Mouse (Mus musculus) urinary bladder, postnatal 25 days (tissue): ENCODE results near the gene Aak1.
A peak's percentile ranks its signal among the peaks of the same experiment; 100 is the strongest.
"Not testable (repeated sequence)": the region's sequence is repeated elsewhere in the genome, so short reads cannot be mapped to it uniquely, and the experiment has no call there.

ENCODE experiments used
- DNase-seq: peaks from one replicate; pipeline ENCODE4 v3.0.0; 2022; ENCODE audit warnings: low spot score

The Aak1 gene

DNA sequence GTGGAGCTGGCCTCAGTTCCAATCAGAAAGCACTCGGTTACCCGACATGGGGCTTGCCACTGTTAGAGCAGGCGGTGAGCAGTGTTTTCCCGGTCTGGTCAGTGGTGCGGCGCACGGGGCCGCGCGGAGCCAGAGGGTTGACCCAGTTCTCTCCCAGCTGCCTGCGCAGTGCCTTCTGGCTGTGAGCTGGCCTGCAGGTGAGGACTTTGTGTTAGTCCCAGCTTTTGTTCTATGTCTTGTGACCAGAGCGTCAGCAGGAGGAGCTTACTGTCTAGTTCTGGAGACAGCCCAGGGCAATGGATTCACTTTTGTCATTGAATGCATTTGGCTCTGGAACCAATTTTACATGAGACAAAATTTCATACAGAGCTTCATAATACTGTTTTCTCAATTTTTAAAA is 172.5 kb downstream of the Aak1 start:
- DNase-seq = no peak

DNA sequence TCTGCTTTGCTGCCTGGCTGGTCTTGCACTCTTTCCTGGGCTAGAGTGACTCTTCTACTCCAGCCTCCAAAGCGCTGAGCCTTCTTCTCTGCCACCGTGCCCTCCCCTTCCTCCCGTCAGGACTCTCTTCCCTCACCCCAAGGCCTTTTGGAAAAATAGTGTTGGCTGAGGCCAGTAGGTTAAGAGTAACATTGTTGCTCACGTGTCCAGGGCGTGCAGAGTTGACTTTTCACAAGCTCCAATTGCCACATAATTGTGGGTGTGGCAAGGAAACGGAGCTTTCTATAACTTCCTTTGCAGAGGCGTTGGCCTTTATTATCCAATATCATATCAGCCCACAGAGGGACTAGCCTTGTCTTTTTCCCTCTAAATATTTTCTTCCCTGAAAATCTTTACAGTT is 177.7 kb downstream of the Aak1 start:
- no peak for DNase-seq

DNA sequence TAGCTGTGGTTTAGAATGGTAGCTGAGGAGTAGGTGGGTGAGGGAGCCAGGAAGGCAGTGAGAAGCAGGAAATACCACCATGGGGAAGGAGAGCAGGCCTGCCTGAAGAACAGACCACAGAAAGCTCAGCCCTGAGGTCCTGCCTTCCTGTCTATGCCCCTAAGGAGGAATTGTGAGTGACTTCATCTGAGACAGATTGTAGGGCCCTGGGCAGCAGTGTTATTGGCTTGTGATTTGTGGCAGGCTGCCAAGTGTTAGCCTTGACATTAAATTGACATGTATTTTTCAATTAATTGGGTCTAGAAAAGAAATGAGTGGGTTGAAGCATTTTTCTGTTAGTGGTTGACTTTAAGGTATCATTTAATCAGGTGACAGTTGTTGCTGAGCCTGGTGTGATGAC is 179.6 kb downstream of the Aak1 start:
- no peak for DNase-seq

DNA sequence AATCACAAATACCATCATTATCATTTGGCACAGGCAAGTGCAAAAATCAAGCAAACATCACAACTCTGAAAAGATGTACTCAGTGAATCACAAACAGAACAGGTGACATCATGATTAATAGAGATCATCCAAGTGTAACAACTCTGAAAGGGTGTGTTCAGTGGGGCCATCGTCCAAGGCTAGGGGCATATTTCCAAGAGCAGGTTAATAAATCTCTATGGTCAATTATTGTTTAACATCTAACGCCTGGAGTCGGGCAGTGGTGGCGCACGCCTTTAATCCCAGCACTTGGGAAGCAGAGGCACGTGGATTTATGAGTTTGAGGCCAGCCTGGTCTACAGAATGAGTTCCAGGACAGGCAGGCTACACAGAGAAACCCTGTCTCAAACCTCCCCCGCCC is 182.0 kb downstream of the Aak1 start:
- not testable (repeated sequence) for DNase-seq

DNA sequence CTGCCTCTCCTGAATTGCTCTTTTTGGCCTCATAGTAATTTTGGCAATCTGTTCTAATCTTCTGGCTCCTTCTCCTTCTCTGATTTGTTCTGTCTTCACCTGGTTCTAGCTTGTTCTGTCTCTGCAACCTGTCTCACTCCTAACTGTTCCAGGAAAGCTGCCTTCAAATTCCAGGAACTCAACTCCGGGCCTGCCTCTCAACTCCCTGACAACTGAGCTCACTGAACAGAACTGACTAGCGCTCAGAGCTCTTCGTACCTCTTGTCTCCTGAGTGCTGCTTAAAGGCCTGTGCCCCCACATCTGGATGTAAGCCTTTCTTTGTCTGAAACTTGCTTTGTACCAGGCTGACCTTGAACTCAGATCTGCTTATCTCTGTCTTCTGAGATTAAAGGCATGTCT is 183.1 kb downstream of the Aak1 start:
- DNase-seq = no peak

DNA sequence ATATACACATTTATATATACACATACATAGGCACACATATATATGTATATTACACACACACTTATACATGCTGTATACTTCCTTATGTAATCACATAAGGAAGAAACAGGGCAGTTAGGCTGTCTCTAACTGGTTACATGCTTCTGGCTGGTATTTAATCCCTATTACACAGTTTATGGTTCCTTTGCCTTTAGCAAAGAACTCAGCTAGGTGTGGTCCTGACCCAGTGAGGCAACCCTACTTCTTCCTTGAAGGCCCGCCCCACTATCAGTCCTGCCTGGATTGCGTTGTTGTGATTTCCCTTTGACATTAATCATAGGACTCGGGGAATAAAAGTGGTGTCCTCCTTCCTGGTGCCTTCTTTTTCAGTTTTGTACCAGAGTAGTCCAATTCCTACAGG is 185.1 kb downstream of the Aak1 start:
- DNase-seq = no peak

DNA sequence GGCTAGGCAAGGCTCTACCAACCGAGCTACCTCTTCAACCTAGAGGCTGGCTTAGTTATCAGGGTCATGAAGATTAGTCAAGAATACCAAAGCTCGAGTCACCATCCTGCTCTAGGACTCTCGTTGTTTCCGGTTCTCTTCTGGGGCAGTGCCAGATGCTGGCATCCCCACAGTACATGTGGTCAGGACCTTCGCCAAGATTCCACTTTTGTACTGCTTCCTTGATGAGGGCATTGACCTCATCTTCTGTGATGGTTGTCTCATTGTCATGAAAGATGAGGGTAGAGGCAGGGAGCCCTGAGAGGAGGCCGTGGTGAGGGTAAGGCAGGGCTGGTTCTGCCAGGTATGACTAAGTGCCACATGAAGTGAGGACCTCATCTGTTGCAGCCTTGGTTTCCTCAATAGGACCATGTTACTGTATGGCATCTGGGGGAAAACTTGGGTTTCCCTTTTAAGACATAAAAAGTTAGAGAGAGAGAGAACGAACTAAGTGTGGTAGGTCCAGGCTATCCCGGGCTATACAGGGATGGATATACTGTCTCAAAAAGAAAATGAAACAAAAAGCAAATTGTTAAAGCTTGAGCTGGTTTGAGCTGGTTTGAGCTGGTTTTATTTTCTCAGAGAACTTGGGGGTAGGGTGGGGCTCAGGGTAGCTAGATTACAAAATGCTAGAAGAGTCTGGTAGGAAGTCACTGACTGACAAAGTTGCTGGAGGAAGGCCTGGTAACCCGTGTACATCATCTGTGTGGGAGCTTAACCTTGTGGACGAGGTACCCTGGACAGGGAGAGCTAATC is 188.7 kb downstream of the Aak1 start:
- DNase-seq = no peak

DNA sequence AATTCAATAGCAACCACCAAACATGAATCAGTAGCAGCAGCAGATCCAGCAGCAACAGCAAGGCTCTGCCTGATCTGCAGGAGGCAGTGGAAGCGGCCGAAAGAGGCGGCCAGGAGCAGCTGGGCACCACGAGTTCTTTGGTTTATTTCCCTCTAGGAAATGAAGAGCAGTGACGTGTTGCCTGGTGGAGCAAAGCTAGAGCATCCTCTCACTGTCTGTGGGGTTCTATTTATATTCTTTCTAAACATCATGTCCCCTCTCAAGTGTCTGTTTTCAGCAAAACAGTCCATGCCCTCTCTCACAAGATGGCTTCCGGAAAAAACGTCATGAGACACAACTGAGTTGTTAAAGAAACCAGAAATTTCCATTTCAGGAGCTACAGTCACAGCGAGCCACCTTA is 189.8 kb downstream of the Aak1 start:
- DNase-seq = no peak

DNA sequence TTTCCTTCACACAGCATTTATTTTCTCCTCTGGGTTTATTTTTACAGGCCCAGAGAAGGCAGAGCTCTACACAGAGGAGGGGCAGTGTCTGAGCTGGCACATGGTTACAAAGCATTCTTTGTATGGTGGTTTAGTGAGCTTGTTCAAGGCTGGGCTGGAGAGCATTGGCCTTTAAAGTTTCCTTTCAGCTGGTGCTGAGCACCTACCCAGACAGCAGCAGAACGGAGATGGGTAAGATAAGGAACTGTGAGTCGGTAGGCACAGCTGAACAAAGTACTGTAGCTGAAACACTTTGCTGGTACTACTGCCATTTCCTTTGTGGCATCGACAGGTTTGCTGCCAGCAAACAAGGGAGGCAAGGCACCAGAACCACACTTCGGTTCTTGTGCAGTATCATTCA is 191.7 kb downstream of the Aak1 start:
- no peak for DNase-seq

DNA sequence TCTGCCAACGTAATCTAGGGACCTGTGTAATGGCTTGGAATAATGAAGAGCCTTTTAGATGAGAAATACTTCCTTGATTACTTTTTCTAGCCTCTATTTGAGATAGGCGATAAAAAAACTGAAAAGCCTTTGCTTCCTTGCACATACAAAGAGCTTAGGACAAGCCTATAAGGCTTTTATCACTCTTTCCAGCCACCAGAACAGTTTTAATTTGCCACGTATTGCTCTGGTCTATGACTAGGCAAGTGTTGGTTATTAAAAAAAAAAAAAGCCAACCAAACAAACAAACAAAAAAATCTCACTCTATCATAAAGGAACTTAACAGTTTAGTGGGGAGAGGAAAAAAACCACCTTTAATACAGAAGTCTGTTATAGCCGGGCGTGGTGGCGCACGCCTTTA is 192.1 kb downstream of the Aak1 start:
- no peak for DNase-seq

DNA sequence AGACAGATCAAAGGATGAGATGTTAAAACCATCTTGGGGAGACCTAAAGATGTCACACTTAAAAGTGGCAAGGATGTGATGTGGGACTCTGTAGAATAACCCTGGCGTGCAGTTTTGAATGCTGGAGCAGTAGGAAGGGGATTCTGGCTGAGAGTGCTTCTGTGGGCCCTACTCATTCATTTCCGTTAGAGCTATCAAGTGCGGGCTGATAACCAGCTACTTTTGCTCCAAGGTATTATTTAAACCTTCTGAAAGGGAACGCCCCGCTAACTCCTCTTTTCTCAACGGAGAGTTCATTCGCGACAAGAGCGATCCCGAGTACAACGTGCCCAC is 192.7 kb downstream of the Aak1 start:
- no peak for DNase-seq

DNA sequence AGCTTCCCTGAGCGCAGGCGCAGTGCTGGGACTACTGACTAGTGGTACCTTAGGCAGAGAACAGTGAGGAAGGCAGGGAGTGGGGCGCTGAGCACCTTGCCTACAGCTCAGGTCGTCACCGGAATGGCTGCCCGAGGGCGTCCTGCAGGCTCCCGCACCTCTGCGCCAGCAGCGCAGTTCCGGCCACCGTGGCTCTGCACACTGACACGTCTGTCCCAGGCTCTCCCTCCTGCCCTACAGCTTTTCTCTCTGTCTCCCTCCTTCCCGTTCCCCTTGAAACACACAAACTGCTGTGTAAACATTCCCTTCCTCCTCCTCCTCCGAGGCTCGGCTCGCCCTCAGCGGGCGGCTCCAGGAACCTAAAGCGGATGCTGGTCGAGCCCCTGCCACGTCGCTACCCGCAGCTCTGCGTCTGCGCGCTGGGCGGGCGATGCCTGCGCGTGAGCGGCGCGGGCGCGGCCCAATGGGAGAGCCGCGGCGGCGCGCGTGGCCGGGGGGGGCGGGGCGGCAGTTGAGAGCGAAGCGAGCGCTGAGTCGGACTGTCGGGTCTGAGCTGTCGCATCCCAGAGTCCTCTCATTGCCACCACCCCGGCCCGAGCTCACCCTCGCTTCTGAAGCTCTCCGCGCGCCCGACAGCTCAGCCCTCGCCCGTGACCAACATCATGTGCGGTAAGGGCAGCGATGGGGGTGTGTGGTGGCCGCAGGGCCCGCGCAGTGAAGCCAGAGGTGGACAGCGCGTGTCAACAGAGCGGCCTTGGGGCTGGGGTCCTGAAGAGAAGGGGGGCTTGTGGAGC is 193.2 kb downstream of the Aak1 start, which contains the start of gene Gfpt1:
Gfpt1 (plus strand) TSS at position 510 of the 794 bp plus-strand sequence.
- peak; percentile 96 for DNase-seq

DNA sequence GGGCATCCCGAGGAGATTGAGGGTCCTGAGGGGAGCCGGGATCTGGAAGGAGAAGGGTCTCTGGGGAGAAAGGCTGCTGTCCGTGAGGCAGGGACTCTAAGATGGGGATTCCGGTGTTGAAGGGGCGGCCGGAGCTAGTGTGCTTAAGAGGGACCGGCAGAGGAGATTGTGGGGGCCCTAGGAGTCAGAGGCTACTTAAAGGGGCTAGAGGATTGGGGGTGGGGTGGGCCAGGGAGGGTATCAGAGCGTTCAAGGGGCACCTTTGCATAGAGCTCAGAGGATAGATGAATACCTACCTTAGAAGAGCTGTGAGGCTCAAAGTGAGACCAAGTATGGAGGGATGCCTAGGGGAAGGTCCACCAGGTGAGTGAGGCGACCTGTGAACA is 193.8 kb downstream of the Aak1 start:
- no peak for DNase-seq

DNA sequence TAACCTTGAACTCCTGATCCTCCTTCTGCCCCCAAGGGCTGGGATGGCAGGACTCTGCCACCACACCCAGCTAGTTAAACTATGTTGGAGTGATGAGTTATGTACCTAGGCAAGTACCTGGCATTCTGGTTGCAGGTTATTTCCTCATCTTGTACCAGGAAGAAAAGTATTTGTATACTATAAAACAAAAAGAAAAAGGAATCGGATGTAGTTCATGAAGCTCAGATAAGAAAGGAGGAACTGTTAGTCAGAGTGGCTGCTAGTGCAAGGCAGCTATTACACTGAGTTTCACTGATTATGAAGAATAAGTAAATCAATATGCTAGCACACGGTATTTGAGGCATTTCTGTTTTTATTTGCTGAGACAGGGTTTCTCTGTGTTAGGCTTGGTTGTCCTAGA is 195.6 kb downstream of the Aak1 start:
- DNase-seq = no peak

DNA sequence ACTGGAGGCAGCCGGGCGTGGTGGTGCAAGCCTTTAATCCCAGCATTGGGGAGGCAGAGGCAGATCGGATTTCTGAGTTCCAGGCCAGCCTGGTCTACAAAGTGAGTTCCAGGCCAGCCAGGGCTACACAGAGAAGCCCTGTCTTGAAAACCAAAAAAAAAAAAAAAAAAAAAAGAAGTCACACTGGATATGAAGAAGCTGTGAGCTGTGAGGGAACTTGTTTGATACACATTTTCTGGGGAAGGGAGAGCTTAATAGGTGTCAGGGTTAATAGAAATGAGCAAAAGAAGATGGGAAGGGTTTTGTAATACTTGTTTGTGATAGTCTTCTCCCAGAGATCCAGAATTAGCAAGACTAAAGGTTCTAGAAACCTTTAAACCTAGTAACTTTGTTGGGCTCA is 196.2 kb downstream of the Aak1 start:
- DNase-seq = no peak

DNA sequence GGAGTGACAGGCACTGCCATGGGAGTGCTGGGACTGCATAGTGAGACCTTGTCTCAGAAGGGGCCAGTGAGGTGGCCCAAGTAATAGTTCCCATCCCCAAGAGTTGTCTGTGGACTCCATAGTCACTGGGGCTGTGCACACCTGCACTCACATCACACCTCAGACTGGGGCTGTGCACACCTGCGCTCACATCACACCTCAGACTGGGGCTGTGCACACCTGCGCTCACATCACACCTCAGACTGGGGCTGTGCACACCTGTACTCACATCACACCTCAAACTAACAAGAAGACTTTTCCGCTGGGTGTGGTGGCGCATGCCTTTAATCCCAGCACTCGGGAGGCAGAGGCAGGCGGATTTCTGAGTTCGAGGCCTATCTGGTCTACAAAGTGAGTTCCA is 199.4 kb downstream of the Aak1 start:
- not testable (repeated sequence) for DNase-seq

DNA sequence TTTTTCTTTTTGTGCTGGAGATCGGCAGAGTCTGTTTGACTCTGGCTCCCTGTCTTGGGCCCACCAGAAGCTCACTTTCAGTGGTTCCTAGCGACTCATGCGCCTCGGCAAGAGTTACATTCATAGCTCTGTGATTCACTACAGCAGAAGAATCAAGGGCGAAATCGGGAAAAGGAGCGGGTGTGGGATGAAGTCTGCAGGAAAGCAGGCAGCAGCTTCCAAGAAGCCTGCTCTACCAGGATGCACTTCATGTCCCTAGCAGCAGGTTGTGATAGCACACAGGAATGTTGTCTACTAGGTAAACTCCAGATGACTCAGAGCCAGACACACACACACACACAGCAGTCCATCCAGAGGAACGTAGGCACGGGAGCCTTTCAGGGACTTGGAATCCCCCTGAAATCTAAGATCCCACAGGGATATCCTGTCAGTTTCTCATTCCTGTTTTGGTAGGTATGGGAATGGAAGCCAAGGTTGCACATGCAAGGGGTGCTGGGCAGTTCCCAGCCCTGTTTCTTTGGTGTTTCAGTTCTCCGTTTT is 202.6 kb downstream of the Aak1 start:
- DNase-seq = no peak
